Mouse (Mus musculus) ES-Bruce4 (cell line): ENCODE measurements around the gene Cdh6.

ENCODE experiments used
- CTCF ChIP-seq: IDR thresholded peaks from one replicate; pipeline ENCODE4 v1.8.1; 2011; ENCODE audit warnings: low read depth, low read length
- EP300 ChIP-seq: IDR thresholded peaks from 2 replicates; pipeline ENCODE4 v1.6.1; 2011; ENCODE audit warnings: low read depth, low read length; ENCODE audit not compliant: insufficient read depth
- POLR2A ChIP-seq: IDR thresholded peaks from one replicate; pipeline ENCODE4 v1.8.1; 2011; ENCODE audit warnings: low read length; ENCODE audit not compliant: insufficient read depth

DNA sequence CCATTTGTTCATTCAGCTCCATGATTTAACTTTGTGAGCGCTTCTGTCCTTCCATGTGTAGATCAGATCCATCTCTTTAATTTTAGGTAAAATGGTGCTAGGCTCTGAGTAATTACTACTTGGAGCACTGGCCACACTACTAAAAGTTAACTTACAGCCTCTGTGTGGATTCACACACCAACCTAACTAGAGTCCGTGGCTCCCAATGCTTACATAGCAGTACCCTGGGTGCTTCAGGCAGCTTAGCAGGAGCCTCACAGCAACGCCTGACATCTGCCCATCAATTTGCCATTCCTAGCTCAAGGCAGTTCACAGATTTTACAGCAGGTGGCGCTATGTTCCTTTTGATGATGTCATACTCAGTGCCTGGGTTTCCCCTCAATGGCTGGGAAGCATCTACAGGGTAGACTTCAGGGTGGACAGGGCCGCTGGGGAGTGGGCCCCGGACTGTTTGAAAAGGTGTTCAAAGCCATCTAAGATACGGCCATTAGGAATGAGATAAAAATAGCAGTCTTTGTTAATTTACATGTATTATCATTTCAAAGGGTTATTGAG lies 84.9 kb downstream of the Cdh6 start:
- TF ChIP-seq CTCF (peak; percentile 69), POLR2A (no peak), EP300 (no peak)
